Mouse (Mus musculus): Measurements from ENCODE around the gene Gli2.

The Gli2 gene

DNA sequence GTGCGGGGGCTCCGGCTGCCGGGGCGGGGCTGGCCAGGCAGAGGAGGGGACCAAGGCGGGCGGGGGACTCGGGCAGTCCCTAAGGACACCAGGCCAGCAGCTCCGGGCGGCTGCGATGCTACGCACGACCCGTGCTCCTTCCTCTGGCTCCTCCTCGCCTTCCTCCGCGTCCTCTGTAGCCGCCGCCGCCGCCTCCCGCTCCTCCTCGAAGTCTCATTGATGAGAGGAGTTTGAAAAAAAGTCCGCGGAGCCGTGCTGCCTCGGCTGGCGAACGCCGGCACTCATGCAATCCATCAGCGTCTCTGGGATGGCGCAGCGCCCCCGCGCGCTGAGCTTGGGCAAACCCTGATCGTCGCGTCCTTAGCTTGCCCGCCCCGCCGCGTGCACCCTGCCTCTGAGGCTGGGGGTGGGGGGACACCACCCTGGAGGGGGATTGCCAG is at the start of gene Gli2:
Gene Gli2, minus strand, starts transcription at position 218 of the 440 bp plus-strand sequence.
- no peak for DNase-seq (ENCODE audit: low read depth in 1 of 2, low spot score in 2 of 2)

DNA sequence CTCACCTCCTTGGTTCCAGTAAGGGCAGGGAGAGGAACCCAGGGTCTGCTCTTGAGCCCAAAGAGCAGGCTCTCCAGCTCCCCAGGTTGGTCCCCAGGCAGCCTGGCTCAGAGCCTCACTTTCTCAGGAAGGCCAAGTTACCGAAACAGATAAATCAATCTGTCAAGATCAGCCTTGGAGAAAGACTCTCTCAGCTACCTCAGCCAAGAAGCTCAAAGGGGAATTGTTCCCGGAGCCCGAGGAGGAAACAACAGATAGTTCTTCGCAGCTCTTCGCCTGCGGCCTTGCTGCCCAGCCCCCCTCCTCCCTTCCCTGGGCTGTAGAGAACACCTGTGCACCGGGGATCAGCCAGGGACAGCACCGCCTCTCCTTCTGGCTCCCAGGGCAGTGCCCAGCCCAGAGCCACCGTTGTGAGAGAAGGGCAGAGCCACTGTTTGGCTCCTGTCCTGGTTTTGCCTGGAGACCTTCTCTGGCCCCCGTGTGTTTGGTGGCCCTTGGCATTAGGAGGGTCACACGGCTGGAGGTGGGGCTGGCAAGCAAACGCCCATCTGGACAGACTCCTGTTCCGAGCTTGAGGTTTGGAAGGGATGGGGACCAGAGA is 44.6 kb upstream of the Gli2 start:
- no peak for DNase-seq (ENCODE audit: low read depth in 1 of 2, low spot score in 2 of 2)

- no peak for DNase-seq (ENCODE audit: low read depth in 1 of 2, low spot score in 2 of 2)
Observed at GRCm38 (mm10) chr1:119093739-119094138, 40.3 kb upstream of the Gli2 start.

- no peak for DNase-seq (ENCODE audit: low read depth in 1 of 2, low spot score in 2 of 2)
Observed at GRCm38 (mm10) chr1:119089887-119090620, 36.6 kb upstream of the Gli2 start.

DNA sequence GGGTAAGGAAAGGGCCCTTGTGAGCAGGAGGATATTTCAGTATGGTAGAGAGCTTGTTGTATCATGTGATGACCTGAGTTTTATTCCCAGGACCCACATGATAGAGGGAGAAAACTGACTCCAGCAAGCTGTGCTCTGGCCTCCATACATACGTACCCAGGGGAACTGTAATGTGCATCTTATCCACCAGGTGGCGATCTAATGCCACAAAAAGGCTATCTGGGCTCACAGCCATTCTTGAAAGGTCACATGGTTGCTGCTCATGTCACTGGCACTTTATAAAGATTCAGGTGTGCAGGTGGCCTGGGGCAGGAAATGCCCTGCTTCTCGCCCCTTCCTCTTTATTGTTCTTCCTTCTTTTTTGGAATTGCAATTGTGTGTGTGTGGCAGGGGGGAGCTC is 34.1 kb upstream of the Gli2 start:
- peak; percentile 6 to 15 for DNase-seq (ENCODE audit: low read depth in 1 of 2, low spot score in 2 of 2)

GRCm38 (mm10) chr1:119085771-119086170 is 32.4 kb upstream of the Gli2 start:
- no peak for DNase-seq (ENCODE audit: low read depth in 1 of 2, low spot score in 2 of 2)

DNA sequence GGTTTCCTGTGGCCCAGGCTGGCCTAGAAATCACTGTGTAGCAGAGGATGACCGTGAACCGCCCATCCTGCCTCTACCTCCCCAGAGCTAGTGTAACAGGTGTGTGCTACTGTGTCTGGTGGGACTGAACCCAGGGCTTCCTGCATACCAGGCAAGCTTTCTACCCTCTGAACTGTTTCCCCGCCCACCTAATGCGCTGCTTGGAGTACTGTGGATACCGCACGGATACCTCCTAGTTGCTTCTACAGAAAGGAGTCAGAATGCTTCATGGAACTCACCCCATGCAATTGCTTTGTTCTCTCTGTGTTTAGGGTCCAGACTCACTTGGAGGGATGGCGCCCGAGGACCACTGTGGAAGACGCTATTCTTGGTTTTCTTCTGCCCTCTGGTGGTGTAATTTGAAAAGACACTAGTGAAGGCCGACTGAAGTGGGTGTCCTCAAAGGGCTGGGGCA is 30.1 kb upstream of the Gli2 start:
- no peak for DNase-seq (ENCODE audit: low read depth in 1 of 2, low spot score in 2 of 2)

- DNase-seq (ENCODE audit: low read depth in 1 of 2, low spot score in 2 of 2), result no peak
Observed at GRCm38 (mm10) chr1:119082231-119082991, 29.0 kb upstream of the Gli2 start.

DNA sequence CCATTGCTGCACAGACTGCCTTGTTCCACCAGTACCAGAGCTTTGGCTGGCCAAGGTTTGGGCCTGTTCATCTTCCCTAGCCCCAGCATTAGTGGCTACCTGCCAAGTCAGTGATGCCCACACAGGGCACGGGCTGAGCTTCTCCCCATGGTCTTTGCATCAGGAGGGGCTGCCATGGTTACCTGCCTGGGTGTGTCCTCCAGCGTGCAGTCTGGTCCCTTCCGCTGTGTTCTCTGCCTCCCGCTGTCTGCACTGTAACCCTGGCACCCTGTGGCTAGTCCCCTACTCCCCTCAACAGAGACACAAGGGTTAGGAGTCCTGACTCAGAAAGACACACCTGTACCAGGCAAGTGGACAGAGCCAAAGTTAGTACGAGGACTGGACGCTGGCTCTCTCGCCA is 24.5 kb upstream of the Gli2 start:
- no peak for DNase-seq (ENCODE audit: low read depth in 1 of 2, low spot score in 2 of 2)

- no peak for DNase-seq (ENCODE audit: low read depth in 1 of 2, low spot score in 2 of 2)
Observed at GRCm38 (mm10) chr1:119076333-119076732, 22.9 kb upstream of the Gli2 start.

- DNase-seq (ENCODE audit: low read depth in 1 of 2, low spot score in 2 of 2), result no peak
Observed at GRCm38 (mm10) chr1:119075916-119076315, 22.5 kb upstream of the Gli2 start.

- no peak for DNase-seq (ENCODE audit: low read depth in 1 of 2, low spot score in 2 of 2)
Observed at GRCm38 (mm10) chr1:119075500-119075899, 22.1 kb upstream of the Gli2 start.

DNA sequence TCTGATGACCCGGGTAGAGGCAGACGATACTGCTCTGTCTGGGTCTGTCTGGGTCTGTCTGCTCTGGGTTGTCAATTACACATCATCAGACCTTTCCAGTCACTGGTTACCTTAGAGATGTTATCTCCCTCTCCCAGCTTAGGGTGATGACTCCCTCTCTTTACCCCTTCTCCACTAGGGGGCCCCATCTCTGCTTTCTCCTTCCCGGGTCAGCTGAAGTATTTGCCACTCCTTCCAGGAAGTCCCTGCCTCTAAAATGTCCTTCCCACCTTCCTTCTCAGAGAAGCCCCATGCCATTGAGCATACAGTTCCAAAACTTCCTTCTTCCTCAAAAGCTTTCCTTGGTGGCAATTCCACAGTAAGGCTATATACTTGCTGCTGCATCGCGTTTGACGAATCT is 21.5 kb upstream of the Gli2 start:
- DNase-seq (ENCODE audit: low read depth in 1 of 2, low spot score in 2 of 2), result no peak

- no peak for DNase-seq (ENCODE audit: low read depth in 1 of 2, low spot score in 2 of 2)
Observed at GRCm38 (mm10) chr1:119073876-119074275, 20.5 kb upstream of the Gli2 start.

DNA sequence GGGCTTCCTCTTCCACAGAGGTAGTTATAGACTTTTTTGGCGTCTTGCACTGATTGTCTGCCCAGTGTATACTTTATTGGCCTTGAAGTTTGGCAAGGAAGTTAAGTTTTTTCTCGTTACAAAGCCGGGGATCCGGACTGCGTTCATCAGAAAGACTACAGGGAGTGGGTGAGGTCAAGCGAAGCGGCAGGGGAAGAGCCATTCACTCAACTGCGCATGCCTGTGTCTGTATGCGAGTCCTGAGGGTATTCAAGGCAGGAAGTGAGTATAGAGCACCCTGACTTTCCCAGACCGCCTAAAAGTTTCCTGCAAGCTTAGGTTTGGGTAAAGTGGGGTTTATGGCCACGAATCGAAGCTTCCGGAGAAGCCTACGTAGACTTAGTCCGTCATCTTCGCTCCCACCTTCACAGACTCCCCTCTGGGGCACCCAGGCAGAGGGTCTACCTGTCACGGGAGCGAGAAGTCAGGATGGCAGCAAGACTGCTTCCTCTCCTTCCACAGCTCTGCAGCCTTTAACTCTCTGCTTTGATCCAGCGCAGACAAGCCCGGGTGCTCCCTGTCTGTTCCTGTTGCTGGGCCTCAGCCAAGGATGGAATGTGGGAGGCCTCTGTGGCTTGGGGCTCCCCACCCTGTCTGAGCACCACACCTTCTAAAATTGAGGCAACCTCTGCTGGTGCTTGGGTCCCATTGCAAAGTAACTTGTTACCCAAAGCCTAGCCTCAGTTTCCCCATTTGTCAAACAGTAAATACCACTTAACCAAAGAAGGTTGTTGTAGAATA is 11.7 kb upstream of the Gli2 start:
- no peak for DNase-seq (ENCODE audit: low read depth in 1 of 2, low spot score in 2 of 2)

GRCm38 (mm10) chr1:119056491-119056890 is 3.1 kb upstream of the Gli2 start:
- no peak for DNase-seq (ENCODE audit: low read depth in 1 of 2, low spot score in 2 of 2)

DNA sequence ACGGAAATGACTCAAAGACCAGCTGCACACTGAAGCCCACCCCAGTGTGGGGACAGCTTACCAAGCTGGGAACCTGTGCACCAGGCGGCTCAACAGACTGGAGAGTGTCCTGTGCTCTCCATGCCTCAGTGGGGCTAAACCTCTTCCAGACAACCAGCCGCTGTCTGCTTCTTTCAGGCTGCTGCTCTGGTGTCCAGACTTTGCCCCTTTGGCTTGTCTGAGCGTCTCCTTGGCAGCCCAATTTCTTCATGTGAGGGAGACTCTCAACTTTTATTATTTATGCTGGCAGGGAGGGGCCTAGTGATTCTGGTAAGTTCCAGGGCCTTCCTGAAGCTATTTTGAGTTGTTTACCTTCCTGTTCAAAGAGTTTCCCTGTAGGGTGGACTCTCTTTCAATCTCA is 2.4 kb upstream of the Gli2 start:
- DNase-seq (ENCODE audit: low read depth in 1 of 2, low spot score in 2 of 2), result no peak

DNA sequence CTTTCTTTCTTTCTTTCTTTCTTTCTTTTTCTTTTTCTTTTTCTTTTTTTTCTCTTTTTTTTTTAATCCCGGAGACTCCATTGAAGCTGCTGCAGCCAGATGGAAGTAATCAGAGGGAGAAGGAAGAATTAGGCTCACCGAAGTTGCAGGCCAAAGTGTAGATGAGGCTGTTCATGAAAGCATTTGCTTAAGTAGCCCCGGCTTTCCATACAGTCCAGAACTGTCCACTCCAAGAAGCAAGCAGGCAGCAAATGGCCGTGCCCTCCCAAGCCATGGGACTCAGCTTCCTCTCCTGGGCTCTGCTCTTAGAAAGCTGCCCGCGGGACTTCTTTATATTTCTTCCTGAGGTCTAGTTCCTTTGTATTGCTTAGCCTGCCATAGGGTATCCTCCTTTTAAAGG is 1.0 kb upstream of the Gli2 start:
- DNase-seq (ENCODE audit: low read depth in 1 of 2, low spot score in 2 of 2), result no peak

GRCm38 (mm10) chr1:119053872-119054354 is 494 bp upstream of the Gli2 start:
- no peak for DNase-seq (ENCODE audit: low read depth in 1 of 2, low spot score in 2 of 2)

- no peak for DNase-seq (ENCODE audit: low read depth in 1 of 2, low spot score in 2 of 2)
Observed at GRCm38 (mm10) chr1:119052631-119053177, 715 bp downstream of the Gli2 start.

Measured in monocyte, adult 2 months (primary cell).